Mouse (Mus musculus): ENCODE data around the gene Crot. TPM values are rescaled to one million over a fixed set of nuclear protein-coding genes. Genes with fewer than 3 reads are reported as not detected.

Gene Crot
- polyA plus RNA-seq, 1 experiment from 2014 or later: 18.1 TPM

DNA sequence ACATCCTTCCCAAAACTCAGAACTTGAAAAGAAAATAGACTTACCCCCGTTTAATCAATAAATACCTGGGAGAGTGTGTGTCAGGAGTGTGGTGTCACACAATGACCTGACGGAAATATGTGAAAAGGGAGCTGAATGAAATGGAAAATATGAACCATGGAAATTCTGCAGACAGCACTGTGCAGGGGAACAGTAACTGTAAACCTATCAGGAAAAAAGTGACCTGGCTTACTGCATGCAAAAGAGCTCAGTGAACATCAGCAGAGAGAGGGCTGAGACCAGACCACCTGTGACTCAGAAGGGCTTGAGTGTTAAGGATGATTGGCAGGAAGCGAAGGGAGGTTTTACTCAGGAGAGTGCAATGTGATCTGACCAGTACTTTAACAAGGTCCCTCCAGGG, 11.7 kb downstream of the Crot start:
- H3K9me3 ChIP-seq (replicated peaks; ENCODE audit: control insufficient read depth, low read length, poor library complexity, severe bottlenecking): no peaks in the 10 kb centered on the region
- no peaks in the 10 kb centered on the region for H3K27me3 ChIP-seq (ENCODE audit: control insufficient read depth, insufficient read depth, low read depth, low read length)
- H3K4me2 ChIP-seq (ENCODE audit: low read length): no peak overlapping the region
- 0 out of 2 replicates have a peak, but pooled peaks cover 4% of the 10 kb centered on the region for H3K36me3 ChIP-seq (ENCODE audit: control insufficient read depth, insufficient read depth, low read length)
- no peaks in the 10 kb centered on the region for H3K4me1 ChIP-seq (ENCODE audit: control insufficient read depth, insufficient read depth, low read length)
- no peak overlapping the region for H3K4me3 ChIP-seq (ENCODE audit: low read depth, low read length)
- no peak overlapping the region for H3K9ac ChIP-seq (ENCODE audit: low read depth, low read length)
- no peak for ATAC-seq
- H3K27ac ChIP-seq (ENCODE audit: low read length): no peak overlapping the region
- 94% methylated on average over 3 of the region's 3 CpGs for WGBS

DNA sequence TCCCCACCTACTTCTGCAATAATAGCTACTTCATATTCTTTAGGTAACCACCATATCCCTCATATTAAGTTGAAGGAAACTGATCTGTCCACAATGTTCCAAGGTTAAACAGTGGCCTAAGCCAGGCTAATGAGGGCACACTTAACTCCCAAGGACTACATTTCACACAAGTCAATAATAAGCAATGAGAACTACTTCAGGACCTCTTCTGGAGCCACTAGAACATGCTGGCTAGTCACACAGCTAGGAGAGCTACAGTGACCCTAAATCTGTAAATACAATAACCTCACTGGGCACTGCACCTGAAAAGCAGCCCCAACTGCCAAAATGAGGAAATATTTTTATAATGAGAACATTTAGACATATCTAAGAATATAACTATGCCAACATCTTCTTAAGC, 22.4 kb downstream of the Crot start:
- ATAC-seq: no peak
- Histone ChIP-seq H3K36me3 (ENCODE audit: control insufficient read depth, insufficient read depth, low read length) (peaks cover 7% of the 10 kb centered on the region), H3K4me2 (ENCODE audit: low read length) (no peak overlapping the region), H3K9me3 (replicated peaks; ENCODE audit: control insufficient read depth, low read length, poor library complexity, severe bottlenecking) (no peaks in the 10 kb centered on the region), H3K27ac (ENCODE audit: low read length) (no peak overlapping the region), H3K27me3 (ENCODE audit: control insufficient read depth, insufficient read depth, low read depth, low read length) (no peaks in the 10 kb centered on the region), H3K4me1 (ENCODE audit: control insufficient read depth, insufficient read depth, low read length) (no peaks in the 10 kb centered on the region), H3K4me3 (ENCODE audit: low read depth, low read length) (no peak overlapping the region), H3K9ac (ENCODE audit: low read depth, low read length) (no peak overlapping the region)

DNA sequence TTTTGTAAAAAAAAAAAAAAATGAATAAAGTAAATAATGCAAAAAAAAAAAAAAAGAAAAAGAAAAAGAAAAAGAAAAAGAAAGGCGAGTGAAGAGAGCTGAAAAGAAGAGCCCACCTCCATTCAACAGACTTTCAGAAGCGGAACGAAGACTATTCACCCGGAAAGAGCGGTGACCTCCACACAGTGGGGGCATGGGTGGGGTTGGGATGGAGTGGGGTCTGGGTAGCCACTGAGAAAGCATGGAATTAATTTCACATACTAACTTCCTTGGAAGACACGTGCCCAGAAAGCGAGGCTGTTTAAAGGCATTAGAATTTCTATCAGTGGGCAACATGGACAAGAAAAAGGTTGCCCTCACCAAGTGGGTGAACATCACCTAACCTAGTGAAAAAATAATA, 24.8 kb downstream of the Crot start:
- 38% methylated on average over 7 of the region's 7 CpGs for WGBS
- no peak overlapping the region for H3K27ac ChIP-seq (ENCODE audit: low read length)
- H3K4me2 ChIP-seq (ENCODE audit: low read length): no peak overlapping the region
- H3K9me3 ChIP-seq (replicated peaks; ENCODE audit: control insufficient read depth, low read length, poor library complexity, severe bottlenecking): no peaks in the 10 kb centered on the region
- H3K9ac ChIP-seq (ENCODE audit: low read depth, low read length): no peak overlapping the region
- H3K27me3 ChIP-seq (ENCODE audit: control insufficient read depth, insufficient read depth, low read depth, low read length): no peaks in the 10 kb centered on the region
- no peaks in the 10 kb centered on the region for H3K4me1 ChIP-seq (ENCODE audit: control insufficient read depth, insufficient read depth, low read length)
- H3K4me3 ChIP-seq (ENCODE audit: low read depth, low read length): no peak overlapping the region
- H3K36me3 ChIP-seq (ENCODE audit: control insufficient read depth, insufficient read depth, low read length): peaks cover 13% of the 10 kb centered on the region
- ATAC-seq: no peak

DNA sequence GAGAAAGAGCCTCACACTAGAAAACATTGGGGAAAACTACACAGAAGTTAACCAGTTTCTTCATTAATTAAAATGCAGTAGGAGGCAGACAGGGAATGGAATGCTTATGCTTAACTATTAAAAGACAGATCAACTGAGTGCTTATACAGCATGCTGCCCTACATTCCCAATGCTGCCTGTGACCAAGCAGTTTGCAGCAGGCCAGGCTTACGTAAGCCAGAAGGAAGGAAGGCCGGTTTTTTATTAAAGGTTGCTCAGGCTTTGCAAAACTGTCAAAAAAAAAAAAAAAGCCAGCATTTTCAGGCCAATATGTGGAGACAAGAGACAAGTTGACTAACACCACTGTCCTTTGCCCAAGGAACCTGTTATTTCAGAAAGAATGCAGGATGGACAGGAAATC, 26.4 kb downstream of the Crot start:
- Histone ChIP-seq H3K9ac (ENCODE audit: low read depth, low read length) (no peak overlapping the region), H3K4me3 (ENCODE audit: low read depth, low read length) (no peak overlapping the region), H3K9me3 (replicated peaks; ENCODE audit: control insufficient read depth, low read length, poor library complexity, severe bottlenecking) (no peaks in the 10 kb centered on the region), H3K36me3 (ENCODE audit: control insufficient read depth, insufficient read depth, low read length) (peaks cover 15% of the 10 kb centered on the region), H3K27me3 (ENCODE audit: control insufficient read depth, insufficient read depth, low read depth, low read length) (no peaks in the 10 kb centered on the region), H3K4me2 (ENCODE audit: low read length) (no peak overlapping the region), H3K4me1 (ENCODE audit: control insufficient read depth, insufficient read depth, low read length) (no peaks in the 10 kb centered on the region), H3K27ac (ENCODE audit: low read length) (no peak overlapping the region)
- no peak for ATAC-seq
- 96% methylated on average over 2 of the region's 2 CpGs for WGBS

DNA sequence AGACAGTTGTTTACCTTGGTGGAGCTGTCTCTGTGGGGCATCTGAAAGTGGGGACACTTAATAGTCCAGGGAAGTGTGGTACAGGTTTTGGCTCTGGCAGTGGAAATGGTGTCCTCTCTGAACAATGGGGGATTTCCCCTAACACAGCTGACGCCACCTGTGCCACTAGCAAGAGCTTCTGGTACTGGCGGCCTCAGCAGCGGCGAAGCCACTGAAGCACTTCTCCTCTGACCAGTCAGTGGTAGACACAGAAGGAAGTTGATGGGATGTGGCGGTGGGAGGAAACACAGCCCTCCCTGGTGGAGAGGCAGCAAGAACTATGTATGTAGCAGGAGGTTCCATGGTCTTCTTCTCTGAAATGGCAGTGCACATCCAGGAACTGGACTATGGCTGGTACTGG, 32.6 kb downstream of the Crot start:
- Histone ChIP-seq H3K27ac (ENCODE audit: low read length) (no peak overlapping the region), H3K4me1 (ENCODE audit: control insufficient read depth, insufficient read depth, low read length) (no peaks in the 10 kb centered on the region), H3K27me3 (ENCODE audit: control insufficient read depth, insufficient read depth, low read depth, low read length) (no peaks in the 10 kb centered on the region), H3K4me2 (ENCODE audit: low read length) (no peak overlapping the region), H3K9ac (ENCODE audit: low read depth, low read length) (no peak overlapping the region), H3K9me3 (replicated peaks; ENCODE audit: control insufficient read depth, low read length, poor library complexity, severe bottlenecking) (no peaks in the 10 kb centered on the region), H3K36me3 (ENCODE audit: control insufficient read depth, insufficient read depth, low read length) (peaks cover 13% of the 10 kb centered on the region), H3K4me3 (ENCODE audit: low read depth, low read length) (no peak overlapping the region)
- WGBS: 96% methylated on average over 5 of the region's 5 CpGs
- no peak for ATAC-seq

DNA sequence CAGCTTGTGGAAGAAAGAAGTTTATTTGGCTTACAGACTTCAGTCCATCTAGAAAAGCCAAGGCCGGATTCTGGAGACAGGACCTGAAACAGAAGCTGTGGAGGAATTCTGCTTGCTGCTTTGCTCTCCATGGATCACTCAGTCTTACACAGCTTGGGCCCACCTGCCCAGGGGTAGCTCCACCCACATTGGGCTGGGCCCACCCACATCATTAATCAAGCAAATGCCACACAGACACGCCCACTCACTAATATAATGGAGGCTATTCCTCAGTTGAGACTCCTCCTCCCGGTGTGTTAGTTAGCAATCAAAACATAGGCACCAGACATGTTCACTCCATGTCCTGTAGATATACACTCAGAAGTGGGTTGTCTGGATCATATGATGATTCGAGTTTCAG, 36.6 kb downstream of the Crot start:
- H3K27ac ChIP-seq (ENCODE audit: low read length): no peak overlapping the region
- ATAC-seq: no peak
- WGBS: 87% methylated on average over 4 of the region's 4 CpGs

DNA sequence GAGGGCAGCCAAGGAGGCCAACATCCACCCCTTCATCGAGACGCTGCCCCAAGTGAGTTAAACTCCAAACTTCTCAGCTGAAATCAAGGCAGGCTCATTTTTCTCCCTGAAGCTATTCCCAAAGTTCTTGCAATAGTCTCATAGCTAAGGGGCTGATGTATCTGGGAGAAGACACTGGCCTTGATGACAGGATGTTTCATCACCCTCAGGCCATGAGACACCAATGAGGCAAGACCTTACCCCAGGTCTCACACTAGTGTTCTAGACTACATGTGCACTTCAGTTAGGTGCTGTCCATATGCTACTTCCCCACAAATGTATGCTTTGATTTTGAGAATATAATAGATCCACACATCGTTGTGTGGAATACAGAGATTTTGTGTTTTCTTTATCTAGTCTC, 41.6 kb downstream of the Crot start:
- no peaks in the 10 kb centered on the region for H3K9me3 ChIP-seq (replicated peaks; ENCODE audit: control insufficient read depth, low read length, poor library complexity, severe bottlenecking)
- no peak for ATAC-seq
- no peak overlapping the region for H3K27ac ChIP-seq (ENCODE audit: low read length)
- H3K9ac ChIP-seq (ENCODE audit: low read depth, low read length): no peak overlapping the region
- H3K4me2 ChIP-seq (ENCODE audit: low read length): no peak overlapping the region
- no peak overlapping the region for H3K4me3 ChIP-seq (ENCODE audit: low read depth, low read length)
- no peaks in the 10 kb centered on the region for H3K4me1 ChIP-seq (ENCODE audit: control insufficient read depth, insufficient read depth, low read length)
- H3K36me3 ChIP-seq (ENCODE audit: control insufficient read depth, insufficient read depth, low read length): no peaks in the 10 kb centered on the region
- 96% methylated on average over 3 of the region's 3 CpGs for WGBS
- H3K27me3 ChIP-seq (ENCODE audit: control insufficient read depth, insufficient read depth, low read depth, low read length): no peaks in the 10 kb centered on the region

More for the DNA sequence above, 36.6 kb downstream of the Crot start:
- Histone ChIP-seq H3K4me1 (ENCODE audit: control insufficient read depth, insufficient read depth, low read length) (no peaks in the 10 kb centered on the region), H3K27me3 (ENCODE audit: control insufficient read depth, insufficient read depth, low read depth, low read length) (no peaks in the 10 kb centered on the region), H3K4me3 (ENCODE audit: low read depth, low read length) (no peak overlapping the region), H3K9ac (ENCODE audit: low read depth, low read length) (no peak overlapping the region), H3K36me3 (ENCODE audit: control insufficient read depth, insufficient read depth, low read length) (peaks cover 5% of the 10 kb centered on the region), H3K4me2 (ENCODE audit: low read length) (no peak overlapping the region), H3K9me3 (replicated peaks; ENCODE audit: control insufficient read depth, low read length, poor library complexity, severe bottlenecking) (no peaks in the 10 kb centered on the region)

DNA sequence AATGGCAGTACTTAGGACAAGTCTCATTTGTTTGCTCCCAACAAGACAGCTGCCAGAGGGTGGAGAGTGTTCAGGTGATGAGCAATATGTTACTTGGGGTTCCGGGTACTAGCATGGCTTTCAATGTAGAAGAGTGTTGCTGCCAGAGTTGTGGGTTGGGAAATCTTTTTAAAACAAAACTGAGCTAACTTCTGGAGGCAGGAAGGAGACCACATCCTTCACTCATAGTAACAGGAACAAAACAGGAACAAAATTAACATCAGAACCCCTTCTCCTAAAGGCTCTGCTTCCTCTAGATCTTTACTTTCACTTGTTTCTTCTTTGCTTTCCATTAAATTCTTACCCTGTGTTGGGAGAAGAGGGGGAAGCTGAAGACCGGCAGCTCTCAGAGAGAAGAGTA, 43.5 kb downstream of the Crot start:
- no peaks in the 10 kb centered on the region for H3K4me1 ChIP-seq (ENCODE audit: control insufficient read depth, insufficient read depth, low read length)
- no peak overlapping the region for H3K27ac ChIP-seq (ENCODE audit: low read length)
- no peak overlapping the region for H3K9ac ChIP-seq (ENCODE audit: low read depth, low read length)
- ATAC-seq: no peak
- no peaks in the 10 kb centered on the region for H3K36me3 ChIP-seq (ENCODE audit: control insufficient read depth, insufficient read depth, low read length)
- no peak overlapping the region for H3K4me2 ChIP-seq (ENCODE audit: low read length)
- H3K4me3 ChIP-seq (ENCODE audit: low read depth, low read length): no peak overlapping the region
- no peaks in the 10 kb centered on the region for H3K27me3 ChIP-seq (ENCODE audit: control insufficient read depth, insufficient read depth, low read depth, low read length)
- 94% methylated on average over 2 of the region's 2 CpGs for WGBS
- H3K9me3 ChIP-seq (replicated peaks; ENCODE audit: control insufficient read depth, low read length, poor library complexity, severe bottlenecking): no peaks in the 10 kb centered on the region

DNA sequence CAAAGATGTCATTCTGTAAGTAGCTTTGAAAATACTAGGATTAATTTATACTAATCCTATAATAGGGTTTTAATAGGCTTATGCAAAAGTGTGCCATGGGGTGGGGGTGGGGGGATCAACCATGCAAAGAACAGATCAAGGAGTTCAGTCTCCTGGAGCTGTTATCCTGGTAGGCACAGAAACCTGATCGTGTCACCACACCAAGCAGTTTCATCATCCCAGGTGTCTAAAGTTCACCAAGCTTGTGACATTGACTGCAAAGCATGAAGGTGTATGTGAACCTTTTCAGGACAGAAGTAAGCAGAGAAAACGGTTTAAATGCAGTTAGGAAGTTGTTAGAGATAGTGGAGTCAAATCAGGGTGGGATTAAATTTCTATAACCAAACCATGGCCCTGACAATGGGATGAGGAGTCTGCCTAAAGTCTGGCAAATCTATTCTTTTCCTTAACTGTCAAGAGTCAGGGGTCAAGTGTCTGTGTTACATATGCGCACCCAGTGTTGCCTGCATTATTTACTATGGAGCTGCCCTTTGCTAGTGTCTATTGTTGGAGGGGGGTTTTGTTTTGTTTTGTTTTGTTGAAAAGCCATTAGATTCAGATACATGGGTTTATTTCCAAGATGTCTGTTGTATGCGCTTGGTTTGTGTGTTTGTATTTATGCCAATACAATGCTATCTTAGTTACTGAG, 49.6 kb downstream of the Crot start:
- Histone ChIP-seq H3K36me3 (ENCODE audit: control insufficient read depth, insufficient read depth, low read length) (no peaks in the 10 kb centered on the region), H3K9me3 (replicated peaks; ENCODE audit: control insufficient read depth, low read length, poor library complexity, severe bottlenecking) (no peaks in the 10 kb centered on the region), H3K4me2 (ENCODE audit: low read length) (no peak overlapping the region), H3K27ac (ENCODE audit: low read length) (no peak overlapping the region), H3K9ac (ENCODE audit: low read depth, low read length) (no peak overlapping the region), H3K27me3 (ENCODE audit: control insufficient read depth, insufficient read depth, low read depth, low read length) (no peaks in the 10 kb centered on the region), H3K4me1 (ENCODE audit: control insufficient read depth, insufficient read depth, low read length) (no peaks in the 10 kb centered on the region), H3K4me3 (ENCODE audit: low read depth, low read length) (no peak overlapping the region)
- no peak for ATAC-seq
- WGBS: 42% methylated on average over 4 of the region's 4 CpGs

Data from midbrain, embryonic 16.5 days (tissue).